Mouse (Mus musculus) lung, embryonic 14.5 days (tissue): ENCODE data around the gene Samd4. TPM values are rescaled to one million over a fixed set of nuclear protein-coding genes. Genes with fewer than 3 reads are reported as not detected.

Source experiments
- ATAC-seq: fragments of 200-750 bp; cut with Nextera tagmentation; 2 replicates; pipeline ENCODE4 v1.8.0; 2017; ENCODE audit warnings: mild to moderate bottlenecking, moderate TSS enrichment, moderate library complexity; ENCODE audit not compliant: insufficient read depth
- DNase-seq: peaks from one replicate; pipeline ENCODE4 v3.0.0-alpha.2; 2015
- H3K27ac ChIP-seq: fragments of 300-500 bp; sonication (generic); 2 replicates; pipeline ENCODE4 v1.5.1; 2014; ENCODE audit warnings: low read depth, mild to moderate bottlenecking, moderate library complexity
- H3K27me3 ChIP-seq: fragments of 300-500 bp; sonication (generic); 2 replicates; pipeline ENCODE4 v1.6.1; 2014; ENCODE audit warnings: low read length, control low read depth; ENCODE audit not compliant: insufficient read depth
- H3K36me3 ChIP-seq: fragments of 300-500 bp; sonication (generic); 2 replicates; pipeline ENCODE4 v1.6.1; 2014; ENCODE audit warnings: control low read depth; ENCODE audit not compliant: insufficient read depth
- H3K4me1 ChIP-seq: fragments of 300-500 bp; sonication (generic); 2 replicates; pipeline ENCODE4 v1.6.1; 2014; ENCODE audit warnings: antibody characterized with exemption, control low read depth; ENCODE audit not compliant: insufficient read depth
- H3K4me2 ChIP-seq: fragments of 300-500 bp; sonication (generic); 2 replicates; pipeline ENCODE4 v1.6.1; 2014; ENCODE audit warnings: mild to moderate bottlenecking
- H3K4me3 ChIP-seq: fragments of 300-500 bp; sonication (generic); 2 replicates; pipeline ENCODE4 v1.5.1; 2014; ENCODE audit warnings: low read depth, low read length
- H3K9ac ChIP-seq: fragments of 300-500 bp; sonication (generic); 2 replicates; pipeline ENCODE4 v1.6.1; 2014
- H3K9me3 ChIP-seq: fragments of 300-500 bp; sonication (generic); 2 replicates; pipeline ENCODE4 v1.6.1; 2016; ENCODE audit warnings: low read depth, low read length, control low read depth
- CTCF ChIP-seq: IDR thresholded peaks from 2 replicates; pipeline ENCODE4 v1.5.1; 2016; ENCODE audit warnings: antibody characterized with exemption, low read depth
- WGBS: fragments of 180-500 bp; shearing (Covaris S2); extraction: QIAGEN DNeasy Blood & Tissue Kit; methylation state at CpG from one replicate; pipeline ENCODE4 v1.1.7; 2014; 5-methylcytosine and 5-hydroxymethylcytosine counted together
- polyA plus RNA-seq: library from polyadenylated mRNA; unstranded; fragments of >200 nt; fragmentation: Nextera tagmentation; extraction: Ambion mirVana; gene quantifications from 2 replicates; pipeline ENCODE4 v1.2.1, GENCODE M21; 2014

The Samd4 gene
- polyA plus RNA-seq, 1 experiment from 2014 or later: 4.6 TPM

GRCm38 (mm10) chr14:46952264-46952663, 69.6 kb downstream of the Samd4 start:
- Histone ChIP-seq H3K4me1 (peaks cover 21% of the 10 kb centered on the region), H3K27ac (no peak overlapping the region)
- DNase-seq: no peak

GRCm38 (mm10) chr14:46955109-46955508, 72.5 kb downstream of the Samd4 start:
- H3K4me3 ChIP-seq: no peak overlapping the region
- no peak for TF ChIP-seq CTCF
- H3K9me3 ChIP-seq: no peaks in the 10 kb centered on the region
- peak overlapping the region; percentile 4; the same call in 1 of the 2 replicates for H3K27ac ChIP-seq
- H3K27me3 ChIP-seq: no peaks in the 10 kb centered on the region
- WGBS: 32% methylated on average over 2 of the region's 2 CpGs
- no peak overlapping the region for H3K9ac ChIP-seq
- no peak overlapping the region for H3K4me2 ChIP-seq
- ATAC-seq: no peak
- peaks cover 19% of the 10 kb centered on the region for H3K4me1 ChIP-seq
- DNase-seq: no peak
- no peaks in the 10 kb centered on the region for H3K36me3 ChIP-seq

More at GRCm38 (mm10) chr14:46952264-46952663, 69.6 kb downstream of the Samd4 start:
- no peak overlapping the region for H3K4me3 ChIP-seq
- ATAC-seq: no peak
- H3K9ac ChIP-seq: no peak overlapping the region
- no peaks in the 10 kb centered on the region for H3K36me3 ChIP-seq
- TF ChIP-seq CTCF: no peak
- WGBS: 65% methylated on average over 2 of the region's 2 CpGs
- H3K27me3 ChIP-seq: no peaks in the 10 kb centered on the region
- H3K4me2 ChIP-seq: no peak overlapping the region
- H3K9me3 ChIP-seq: no peaks in the 10 kb centered on the region

- H3K4me1 ChIP-seq: peaks cover 14% of the 10 kb centered on the region
- no peak overlapping the region for H3K9ac ChIP-seq
- no peaks in the 10 kb centered on the region for H3K36me3 ChIP-seq
- H3K27ac ChIP-seq: peak overlapping the region; percentile 16; the same call in 1 of the 2 replicates
- no peak overlapping the region for H3K4me2 ChIP-seq
- no peaks in the 10 kb centered on the region for H3K27me3 ChIP-seq
- peak; percentile 41 for DNase-seq
- peak; percentile 25; the same call in 1 of the 2 replicates for TF ChIP-seq CTCF
- H3K9me3 ChIP-seq: no peaks in the 10 kb centered on the region
- H3K4me3 ChIP-seq: no peak overlapping the region
- 13% methylated on average over 9 of the region's 9 CpGs for WGBS
- peak; percentile 35; the same call in 1 of the 2 replicates for ATAC-seq
Observed at GRCm38 (mm10) chr14:46955574-46956043, 73.0 kb downstream of the Samd4 start.

- H3K4me2 ChIP-seq: no peak overlapping the region
- DNase-seq (peak; percentile 57), ATAC-seq (no peak)
- no peaks in the 10 kb centered on the region for H3K36me3 ChIP-seq
- TF ChIP-seq CTCF: no peak
- H3K4me3 ChIP-seq: no peak overlapping the region
- no peaks in the 10 kb centered on the region for H3K9me3 ChIP-seq
- H3K4me1 ChIP-seq: peaks cover 9% of the 10 kb centered on the region
- 0 out of 2 replicates have a peak overlapping the region, but pooled peaks have one; percentile 16 for H3K27ac ChIP-seq
- no peak overlapping the region for H3K9ac ChIP-seq
- 16% methylated on average over 7 of the region's 7 CpGs for WGBS
- no peaks in the 10 kb centered on the region for H3K27me3 ChIP-seq
Observed at GRCm38 (mm10) chr14:46956121-46956520, 73.5 kb downstream of the Samd4 start.

- no peaks in the 10 kb centered on the region for H3K9me3 ChIP-seq
- H3K9ac ChIP-seq: no peak overlapping the region
- WGBS: 57% methylated on average over 7 of the region's 7 CpGs
- no peaks in the 10 kb centered on the region for H3K27me3 ChIP-seq
- no peak overlapping the region for H3K4me2 ChIP-seq
- DNase-seq (no peak), ATAC-seq (no peak)
- TF ChIP-seq CTCF: no peak
- no peak overlapping the region for H3K4me3 ChIP-seq
- H3K4me1 ChIP-seq: peaks cover 9% of the 10 kb centered on the region; the same call in 1 of the 2 replicates
- H3K36me3 ChIP-seq: no peaks in the 10 kb centered on the region
- H3K27ac ChIP-seq: no peak overlapping the region
Observed at GRCm38 (mm10) chr14:46959166-46959721, 76.6 kb downstream of the Samd4 start.

- WGBS: 74% methylated on average over 2 of the region's 2 CpGs
- H3K27me3 ChIP-seq: no peaks in the 10 kb centered on the region
- H3K9me3 ChIP-seq: no peaks in the 10 kb centered on the region
- H3K4me1 ChIP-seq: peaks cover 9% of the 10 kb centered on the region; the same call in 1 of the 2 replicates
- no peaks in the 10 kb centered on the region for H3K36me3 ChIP-seq
- H3K4me3 ChIP-seq: no peak overlapping the region
- H3K4me2 ChIP-seq: no peak overlapping the region
- H3K27ac ChIP-seq: no peak overlapping the region
- no peak overlapping the region for H3K9ac ChIP-seq
- TF ChIP-seq CTCF: no peak
- no peak for DNase-seq
- ATAC-seq: no peak
Observed at GRCm38 (mm10) chr14:46959831-46960230, 77.2 kb downstream of the Samd4 start.

GRCm38 (mm10) chr14:46962832-46963231, 80.2 kb downstream of the Samd4 start:
- no peaks in the 10 kb centered on the region for H3K36me3 ChIP-seq
- ATAC-seq: no peak
- DNase-seq: no peak
- 77% methylated on average over 5 of the region's 5 CpGs for WGBS
- TF ChIP-seq CTCF: no peak
- 0 out of 2 replicates have a peak, but pooled peaks cover 4% of the 10 kb centered on the region for H3K4me1 ChIP-seq
- no peaks in the 10 kb centered on the region for H3K9me3 ChIP-seq
- no peak overlapping the region for H3K4me3 ChIP-seq
- H3K27me3 ChIP-seq: no peaks in the 10 kb centered on the region
- H3K27ac ChIP-seq: no peak overlapping the region
- no peak overlapping the region for H3K4me2 ChIP-seq
- H3K9ac ChIP-seq: no peak overlapping the region
